Mouse (Mus musculus): ENCODE measurements at regions not wholly inside any gene's neighbourhood (a gene's known extent, or its start where the extent isn't known, plus 50 kb on each side); places are given as distances from the start of the nearest gene placed in this dataset.

- TF ChIP-seq CTCF (IDR thresholded peaks at IDR 0.05; ENCODE audit: borderline replicate concordance, extremely low read depth, insufficient read depth, insufficient read length) (no peak), POLR2A (IDR thresholded peaks at IDR 0.05; ENCODE audit: borderline replicate concordance, extremely low read depth, insufficient read depth, insufficient read length, poor library complexity, severe bottlenecking) (no peak)
Observed at GRCm38 (mm10) chr12:50970759-50971122, 321.8 kb upstream of the Prkd1 start.

Data from brain, embryonic 14.5 days (tissue).